Mouse (Mus musculus) cerebellum, adult 9-10 months (tissue): ENCODE results near the gene Gm38392.

ENCODE experiments used
- DNase-seq: peaks from one replicate; pipeline ENCODE4 v3.0.0; 2022

Gene Gm38392

DNA sequence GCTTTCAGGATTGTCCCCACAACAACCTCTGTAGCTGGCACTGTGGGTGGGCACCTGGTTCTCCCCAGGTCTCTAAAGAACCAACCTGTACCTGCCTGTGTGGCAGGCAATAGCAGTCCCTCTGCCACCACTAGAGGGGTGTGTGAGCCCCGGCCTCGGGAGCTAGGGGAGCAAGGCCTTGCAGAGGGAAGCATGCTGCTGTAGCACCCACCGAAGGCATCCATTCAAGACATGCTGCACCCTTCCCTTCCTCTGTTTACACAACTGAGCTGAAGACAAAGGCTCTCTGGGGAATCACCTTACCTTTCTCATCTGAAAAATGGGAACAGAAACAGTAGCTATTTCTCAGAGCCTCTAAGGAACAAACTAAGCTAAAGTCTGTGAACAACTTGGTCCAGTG is 51.8 kb downstream of the Gm38392 start:
- DNase-seq: peak; percentile 62

- no peak for DNase-seq
Observed at GRCm38 (mm10) chr3:88234041-88234440, 53.0 kb downstream of the Gm38392 start.

- no peak for DNase-seq
Observed at GRCm38 (mm10) chr3:88232851-88233649, 54.0 kb downstream of the Gm38392 start.

- no peak for DNase-seq
Observed at GRCm38 (mm10) chr3:88232301-88232702, 54.7 kb downstream of the Gm38392 start.

DNA sequence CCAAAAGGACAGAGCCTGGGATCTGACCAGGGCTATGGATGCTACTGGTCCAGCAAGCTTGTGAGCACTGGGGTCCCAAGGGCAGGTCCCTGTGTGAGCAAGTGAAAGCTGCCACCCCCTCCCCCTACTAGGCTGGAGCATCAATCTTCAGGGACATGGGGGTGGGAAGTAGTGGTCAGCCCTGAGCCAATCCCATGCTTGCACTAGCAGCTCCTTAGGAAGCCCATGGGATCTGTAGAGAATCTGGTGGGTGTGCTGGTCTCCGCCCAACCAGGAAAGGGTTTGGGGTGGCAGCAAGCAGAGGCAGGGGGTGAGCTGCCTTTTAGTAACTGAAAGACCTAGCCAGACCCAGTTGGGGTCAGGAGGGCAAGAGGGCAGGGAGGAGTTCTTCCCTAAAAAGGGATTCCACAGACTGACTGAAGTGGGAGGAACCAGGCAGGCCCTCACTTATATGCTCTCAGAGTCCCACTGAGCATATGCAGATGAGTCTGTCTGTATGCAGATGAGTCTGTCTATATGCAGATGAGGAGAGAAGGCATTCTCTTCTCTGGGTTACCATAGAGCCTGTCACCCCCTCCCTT is 55.9 kb downstream of the Gm38392 start:
- no peak for DNase-seq

- DNase-seq: no peak
Observed at GRCm38 (mm10) chr3:88230262-88231047, 56.6 kb downstream of the Gm38392 start.

DNA sequence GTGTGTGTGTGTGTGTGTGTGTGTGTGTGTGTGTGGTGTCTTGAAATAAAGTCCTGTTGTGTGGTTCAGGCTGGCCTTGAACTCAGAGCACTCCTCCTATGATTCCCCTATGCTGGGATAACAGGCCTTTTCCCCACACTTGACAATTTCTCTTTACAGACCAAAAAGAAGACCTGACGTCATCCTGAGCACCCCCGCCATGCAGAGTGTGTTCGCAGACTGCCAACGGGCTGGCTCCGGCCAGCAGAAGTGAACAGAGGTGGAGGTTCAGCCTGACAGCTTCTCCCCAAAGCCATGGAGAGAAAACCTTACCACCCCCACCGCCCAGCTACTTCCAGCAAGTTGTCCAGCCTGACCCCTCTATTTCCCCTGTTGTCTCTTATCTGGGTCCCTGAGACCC is 57.5 kb downstream of the Gm38392 start:
- no peak for DNase-seq

DNA sequence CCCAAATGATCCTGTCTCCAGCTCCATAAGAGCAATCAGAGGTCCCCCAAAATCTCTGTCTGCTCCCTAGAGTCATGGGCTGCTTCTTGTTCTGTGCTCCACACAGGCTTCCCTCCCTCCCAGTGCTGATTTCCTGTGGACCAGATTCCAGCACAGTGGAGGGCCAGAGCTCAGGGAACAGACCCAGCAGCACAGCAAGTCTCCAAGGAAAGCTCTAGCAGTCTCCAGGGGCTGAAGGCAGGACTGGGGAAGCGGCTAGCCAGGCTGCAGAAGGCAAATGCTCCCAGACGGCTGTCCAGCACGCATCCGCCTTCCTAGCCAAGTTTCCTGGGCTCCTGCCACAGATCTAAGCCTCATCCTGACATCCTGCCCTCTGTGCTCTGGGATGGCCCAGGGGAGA is 58.1 kb downstream of the Gm38392 start:
- DNase-seq: peak; percentile 74

GRCm38 (mm10) chr3:88227976-88228375 is 59.0 kb downstream of the Gm38392 start:
- DNase-seq: no peak

DNA sequence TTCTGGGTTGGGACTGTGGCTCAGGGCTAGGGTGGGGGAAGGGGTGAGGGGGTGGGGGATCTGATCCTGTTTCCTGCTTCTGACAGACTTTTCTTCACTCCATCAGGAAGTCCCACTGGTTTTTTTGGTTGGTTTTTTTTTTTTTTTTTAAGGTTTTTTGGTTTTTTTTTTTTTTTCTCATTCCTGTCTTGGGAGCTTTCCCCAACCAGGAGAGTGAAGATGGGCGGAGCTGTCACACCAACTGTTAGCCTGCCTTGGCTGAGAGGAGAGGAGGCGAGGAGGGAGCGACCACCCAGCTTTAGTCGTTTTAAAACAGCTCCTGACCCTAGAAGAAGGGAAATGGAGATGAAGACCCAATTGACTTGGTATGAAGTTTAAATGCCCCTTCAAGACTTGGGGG is 59.8 kb downstream of the Gm38392 start:
- no peak for DNase-seq

GRCm38 (mm10) chr3:88226101-88226845 is 60.7 kb downstream of the Gm38392 start:
- DNase-seq: peak; percentile 94

DNA sequence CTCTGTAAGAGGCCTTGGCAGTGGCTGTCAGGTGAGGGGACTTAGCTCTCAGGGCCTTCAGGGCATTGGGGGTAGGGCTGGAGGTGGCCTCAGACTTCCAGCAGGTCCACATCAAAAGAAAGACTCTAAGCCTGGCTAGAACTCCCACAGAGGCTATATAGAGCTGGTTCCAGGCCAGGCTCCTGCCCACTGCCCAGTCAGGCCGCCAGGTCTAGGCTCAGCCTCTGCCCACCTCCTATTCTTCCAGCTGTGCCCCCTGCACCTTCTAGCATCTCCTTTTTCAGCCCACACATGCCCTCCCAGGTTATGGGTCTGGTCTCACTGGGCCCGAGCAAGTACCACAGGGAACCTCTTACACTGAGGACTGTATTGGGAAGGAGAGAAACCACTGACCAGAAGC is 62.1 kb downstream of the Gm38392 start:
- DNase-seq: no peak

GRCm38 (mm10) chr3:88222446-88222845 is 64.6 kb downstream of the Gm38392 start:
- DNase-seq: no peak

DNA sequence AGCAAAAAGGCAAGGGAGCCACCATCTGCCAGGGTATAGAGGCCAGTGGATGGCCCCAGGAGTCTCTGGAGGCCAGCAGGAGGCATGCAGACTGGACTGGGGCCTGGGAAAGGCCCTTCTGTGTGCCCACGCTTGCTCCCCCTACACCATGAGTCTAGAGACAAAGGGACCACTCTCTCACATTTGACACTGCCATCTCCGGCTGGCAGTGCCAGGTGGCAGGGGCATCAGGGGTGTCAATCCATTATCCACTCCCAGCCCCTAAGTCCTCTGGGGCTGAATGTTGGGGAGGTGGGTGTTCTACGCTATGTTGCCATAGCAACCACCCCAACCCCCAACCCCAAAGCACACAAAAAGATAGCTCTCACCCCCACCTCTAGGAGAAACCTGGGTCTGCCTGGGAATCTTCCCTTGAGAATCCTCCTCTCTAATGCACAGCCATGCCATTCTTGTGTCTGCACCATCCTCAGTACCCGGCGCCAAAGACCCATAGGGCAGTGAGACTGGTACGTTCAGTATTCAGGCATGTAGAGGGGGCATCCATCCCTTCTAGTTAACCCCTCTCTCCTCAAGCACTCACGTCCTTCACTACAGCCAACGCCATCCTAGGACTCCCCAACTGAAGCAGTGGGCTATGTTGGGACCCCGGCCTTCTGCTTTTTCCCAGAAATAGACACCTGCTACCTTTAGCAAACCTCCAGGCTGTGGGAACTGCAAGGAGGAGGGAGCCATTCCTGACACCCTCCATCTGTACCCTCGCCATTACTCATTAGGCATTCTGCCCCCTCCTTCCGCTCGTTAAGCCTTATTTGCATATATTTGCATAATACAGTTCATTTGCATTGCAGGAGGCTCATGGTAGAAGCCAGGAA is 65.3 kb downstream of the Gm38392 start:
- DNase-seq: no peak

DNA sequence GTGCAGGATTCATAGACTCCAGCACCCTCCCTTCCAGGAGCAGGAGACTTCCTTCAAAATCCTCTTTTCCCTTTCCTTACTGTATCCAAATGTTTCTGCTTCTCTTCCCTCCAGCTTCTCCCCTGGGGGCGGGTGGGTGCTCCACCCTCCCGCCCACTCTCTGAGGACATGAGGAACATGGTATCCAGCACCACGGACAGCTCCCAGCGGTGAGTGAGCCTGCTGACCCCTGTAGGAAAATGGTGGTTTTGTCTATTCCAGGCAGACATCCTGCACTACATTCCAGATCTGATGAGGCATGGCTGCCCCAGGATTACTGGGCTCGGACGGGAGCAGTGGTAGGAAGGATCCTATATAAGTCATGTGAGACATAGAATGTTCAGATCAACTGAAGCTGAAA is 66.2 kb downstream of the Gm38392 start:
- DNase-seq: no peak

DNA sequence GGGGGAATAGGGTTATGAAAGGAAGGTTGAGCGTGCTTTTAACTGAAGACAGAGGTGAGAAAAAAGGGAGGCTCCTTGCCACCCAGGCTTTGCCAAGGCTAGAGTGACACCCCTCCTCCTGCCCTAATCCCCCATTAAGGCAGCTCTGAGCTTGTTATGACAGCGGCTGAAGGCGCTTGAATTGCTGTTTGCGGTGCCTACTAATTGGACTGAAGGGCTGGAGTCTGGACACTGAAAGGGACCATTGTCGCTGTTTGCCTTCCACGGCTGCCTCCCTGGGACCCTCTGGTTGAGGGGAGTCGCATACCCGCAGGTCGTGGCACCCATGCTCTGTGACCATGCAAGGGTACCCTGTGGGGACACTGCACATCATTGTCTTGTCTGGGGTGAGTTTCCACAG is 67.1 kb downstream of the Gm38392 start:
- no peak for DNase-seq

- DNase-seq: no peak
Observed at GRCm38 (mm10) chr3:88217679-88218078, 69.3 kb downstream of the Gm38392 start.

GRCm38 (mm10) chr3:88216534-88217326 is 70.3 kb downstream of the Gm38392 start:
- peak; percentile 89 for DNase-seq

GRCm38 (mm10) chr3:88216116-88216515 is 70.9 kb downstream of the Gm38392 start:
- no peak for DNase-seq

GRCm38 (mm10) chr3:88215553-88216004 is 71.4 kb downstream of the Gm38392 start:
- DNase-seq: peak; percentile 73

DNA sequence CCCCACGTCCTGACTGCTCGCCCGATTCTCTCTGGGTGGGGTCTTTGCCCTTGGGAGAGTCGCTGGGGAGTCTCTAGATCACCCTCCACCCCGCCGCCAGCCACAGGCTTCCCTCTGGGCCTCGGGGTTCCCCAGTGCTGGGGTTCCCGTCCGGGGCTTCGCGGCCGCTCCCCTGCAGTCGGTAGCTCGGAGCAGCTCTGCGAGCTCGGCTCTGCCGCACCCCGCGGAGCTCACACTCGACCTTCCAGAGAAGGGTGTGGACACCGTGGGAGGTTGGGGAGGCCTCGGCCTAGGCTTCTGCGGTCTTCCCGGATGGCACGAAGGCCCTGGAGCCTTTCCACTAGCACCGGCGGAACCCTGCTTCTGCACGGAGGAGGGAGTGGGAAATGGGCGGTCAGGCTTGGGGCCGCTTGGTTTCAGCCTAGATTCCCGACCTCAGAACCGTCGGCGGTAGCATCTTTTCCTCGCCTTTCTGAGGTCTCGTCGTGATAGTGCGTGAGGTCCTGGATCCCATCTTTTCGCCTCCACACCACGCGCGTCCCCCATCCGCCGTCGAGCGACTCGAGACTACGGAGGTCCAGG is 71.9 kb downstream of the Gm38392 start:
- DNase-seq: no peak
